Mouse (Mus musculus): ENCODE data around the gene Zc3h12d. TPM values are rescaled to one million over a fixed set of nuclear protein-coding genes. Genes with fewer than 3 reads are reported as not detected.

Zc3h12d gene
- polyA plus RNA-seq, 1 experiment from 2014 or later = 0.16 TPM

- Histone ChIP-seq H3K4me1 (ENCODE audit: insufficient read depth, low read length) (no peaks in the 10 kb centered on the region), H3K4me3 (ENCODE audit: low read length) (no peak overlapping the region), H3K4me2 (replicated peaks; ENCODE audit: low read depth, low read length) (no peak overlapping the region), H3K36me3 (ENCODE audit: insufficient read depth, low read length) (peaks cover 33% of the 10 kb centered on the region), H3K27me3 (ENCODE audit: insufficient read depth, low read length) (no peaks in the 10 kb centered on the region), H3K9me3 (ENCODE audit: low read length) (no peaks in the 10 kb centered on the region), H3K9ac (replicated peaks; ENCODE audit: low read length) (no peak overlapping the region), H3K27ac (ENCODE audit: low read length) (no peak overlapping the region)
- WGBS = 88% methylated on average over 4 of the region's 4 CpGs
- no peak for ATAC-seq (ENCODE audit: low FRiP score, low TSS enrichment)
Measured at GRCm38 (mm10) chr10:7819156-7819555, 13.1 kb upstream of the Zc3h12d start.

GRCm38 (mm10) chr10:7819603-7820002, 12.7 kb upstream of the Zc3h12d start:
- Histone ChIP-seq H3K4me2 (replicated peaks; ENCODE audit: low read depth, low read length) (no peak overlapping the region), H3K9ac (replicated peaks; ENCODE audit: low read length) (no peak overlapping the region), H3K27me3 (ENCODE audit: insufficient read depth, low read length) (no peaks in the 10 kb centered on the region), H3K4me1 (ENCODE audit: insufficient read depth, low read length) (no peaks in the 10 kb centered on the region), H3K36me3 (ENCODE audit: insufficient read depth, low read length) (peaks cover 29% of the 10 kb centered on the region), H3K27ac (ENCODE audit: low read length) (no peak overlapping the region), H3K9me3 (ENCODE audit: low read length) (no peaks in the 10 kb centered on the region), H3K4me3 (ENCODE audit: low read length) (no peak overlapping the region)
- ATAC-seq (ENCODE audit: low FRiP score, low TSS enrichment) = no peak
- WGBS = 86% methylated on average over 4 of the region's 4 CpGs

GRCm38 (mm10) chr10:7820171-7820570, 12.1 kb upstream of the Zc3h12d start:
- H3K36me3 ChIP-seq (ENCODE audit: insufficient read depth, low read length) = peaks cover 29% of the 10 kb centered on the region

GRCm38 (mm10) chr10:7821981-7822380, 10.3 kb upstream of the Zc3h12d start:
- Histone ChIP-seq H3K36me3 (ENCODE audit: insufficient read depth, low read length) (peaks cover 31% of the 10 kb centered on the region), H3K9ac (replicated peaks; ENCODE audit: low read length) (no peak overlapping the region), H3K4me1 (ENCODE audit: insufficient read depth, low read length) (no peaks in the 10 kb centered on the region), H3K27me3 (ENCODE audit: insufficient read depth, low read length) (no peaks in the 10 kb centered on the region), H3K27ac (ENCODE audit: low read length) (no peak overlapping the region), H3K4me2 (replicated peaks; ENCODE audit: low read depth, low read length) (no peak overlapping the region), H3K4me3 (ENCODE audit: low read length) (no peak overlapping the region), H3K9me3 (ENCODE audit: low read length) (no peaks in the 10 kb centered on the region)
- ATAC-seq (ENCODE audit: low FRiP score, low TSS enrichment) = no peak
- 94% methylated on average over 12 of the region's 12 CpGs for WGBS

More at GRCm38 (mm10) chr10:7820171-7820570, 12.1 kb upstream of the Zc3h12d start:
- Histone ChIP-seq H3K9ac (replicated peaks; ENCODE audit: low read length) (no peak overlapping the region), H3K4me2 (replicated peaks; ENCODE audit: low read depth, low read length) (no peak overlapping the region), H3K27ac (ENCODE audit: low read length) (no peak overlapping the region), H3K9me3 (ENCODE audit: low read length) (no peaks in the 10 kb centered on the region), H3K4me1 (ENCODE audit: insufficient read depth, low read length) (no peaks in the 10 kb centered on the region), H3K4me3 (ENCODE audit: low read length) (no peak overlapping the region), H3K27me3 (ENCODE audit: insufficient read depth, low read length) (no peaks in the 10 kb centered on the region)
- no peak for ATAC-seq (ENCODE audit: low FRiP score, low TSS enrichment)
- WGBS = 94% methylated on average over 5 of the region's 5 CpGs

- no peak overlapping the region for H3K4me2 ChIP-seq (replicated peaks; ENCODE audit: low read depth, low read length)
- H3K27ac ChIP-seq (ENCODE audit: low read length) = no peak overlapping the region
- no peaks in the 10 kb centered on the region for H3K9me3 ChIP-seq (ENCODE audit: low read length)
- no peaks in the 10 kb centered on the region for H3K27me3 ChIP-seq (ENCODE audit: insufficient read depth, low read length)
- no peak overlapping the region for H3K4me3 ChIP-seq (ENCODE audit: low read length)
- H3K36me3 ChIP-seq (ENCODE audit: insufficient read depth, low read length) = peaks cover 27% of the 10 kb centered on the region
- ATAC-seq (ENCODE audit: low FRiP score, low TSS enrichment) = no peak
- H3K4me1 ChIP-seq (ENCODE audit: insufficient read depth, low read length) = no peaks in the 10 kb centered on the region
- no peak overlapping the region for H3K9ac ChIP-seq (replicated peaks; ENCODE audit: low read length)
- WGBS = 72% methylated on average over 9 of the region's 9 CpGs
Measured at GRCm38 (mm10) chr10:7824663-7825280, 7.5 kb upstream of the Zc3h12d start.

GRCm38 (mm10) chr10:7825281-7825665, 7.0 kb upstream of the Zc3h12d start:
- Histone ChIP-seq H3K4me1 (ENCODE audit: insufficient read depth, low read length) (no peaks in the 10 kb centered on the region), H3K9ac (replicated peaks; ENCODE audit: low read length) (no peak overlapping the region), H3K27me3 (ENCODE audit: insufficient read depth, low read length) (no peaks in the 10 kb centered on the region), H3K27ac (ENCODE audit: low read length) (no peak overlapping the region), H3K4me2 (replicated peaks; ENCODE audit: low read depth, low read length) (no peak overlapping the region), H3K36me3 (ENCODE audit: insufficient read depth, low read length) (peaks cover 24% of the 10 kb centered on the region), H3K9me3 (ENCODE audit: low read length) (no peaks in the 10 kb centered on the region), H3K4me3 (ENCODE audit: low read length) (no peak overlapping the region)
- ATAC-seq (ENCODE audit: low FRiP score, low TSS enrichment) = no peak
- 91% methylated on average over 4 of the region's 4 CpGs for WGBS

DNA sequence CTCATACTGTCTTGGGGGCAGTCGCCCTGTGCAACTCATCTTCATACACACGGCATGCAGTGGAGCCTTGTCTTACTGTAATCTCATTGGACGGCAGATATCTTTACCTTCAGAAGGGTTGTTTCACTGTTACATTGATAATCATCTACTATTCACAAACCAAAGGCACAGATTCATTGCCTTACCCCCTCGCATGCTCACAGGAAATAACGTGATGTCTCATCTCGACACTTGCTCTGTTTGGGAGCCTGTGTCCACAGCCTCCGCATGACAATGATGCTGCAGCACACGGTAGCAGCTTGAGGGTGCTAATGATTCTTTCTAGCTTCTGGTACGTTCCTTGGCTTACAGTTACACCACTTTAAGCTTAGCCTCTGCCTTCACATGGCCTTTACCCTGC, 6.2 kb upstream of the Zc3h12d start:
- no peak overlapping the region for H3K4me3 ChIP-seq (ENCODE audit: low read length)
- no peaks in the 10 kb centered on the region for H3K27me3 ChIP-seq (ENCODE audit: insufficient read depth, low read length)
- H3K4me2 ChIP-seq (replicated peaks; ENCODE audit: low read depth, low read length) = no peak overlapping the region
- no peak overlapping the region for H3K27ac ChIP-seq (ENCODE audit: low read length)
- H3K4me1 ChIP-seq (ENCODE audit: insufficient read depth, low read length) = no peaks in the 10 kb centered on the region
- H3K9ac ChIP-seq (replicated peaks; ENCODE audit: low read length) = no peak overlapping the region
- H3K9me3 ChIP-seq (ENCODE audit: low read length) = no peaks in the 10 kb centered on the region
- 93% methylated on average over 9 of the region's 9 CpGs for WGBS
- ATAC-seq (ENCODE audit: low FRiP score, low TSS enrichment) = no peak
- peaks cover 20% of the 10 kb centered on the region for H3K36me3 ChIP-seq (ENCODE audit: insufficient read depth, low read length)

GRCm38 (mm10) chr10:7833377-7834165, 1.3 kb downstream of the Zc3h12d start:
- ATAC-seq (ENCODE audit: low FRiP score, low TSS enrichment) = no peak
- H3K9ac ChIP-seq (replicated peaks; ENCODE audit: low read length) = no peak overlapping the region
- peaks cover 11% of the 10 kb centered on the region for H3K4me1 ChIP-seq (ENCODE audit: insufficient read depth, low read length)
- H3K9me3 ChIP-seq (ENCODE audit: low read length) = no peaks in the 10 kb centered on the region
- no peak overlapping the region for H3K4me3 ChIP-seq (ENCODE audit: low read length)
- no peak overlapping the region for H3K27ac ChIP-seq (ENCODE audit: low read length)
- 87% methylated on average over 9 of the region's 9 CpGs for WGBS
- H3K36me3 ChIP-seq (ENCODE audit: insufficient read depth, low read length) = no peaks in the 10 kb centered on the region
- H3K27me3 ChIP-seq (ENCODE audit: insufficient read depth, low read length) = no peaks in the 10 kb centered on the region
- no peak overlapping the region for H3K4me2 ChIP-seq (replicated peaks; ENCODE audit: low read depth, low read length)

GRCm38 (mm10) chr10:7834671-7835225, 2.5 kb downstream of the Zc3h12d start:
- Histone ChIP-seq H3K36me3 (ENCODE audit: insufficient read depth, low read length) (no peaks in the 10 kb centered on the region), H3K9me3 (ENCODE audit: low read length) (no peaks in the 10 kb centered on the region), H3K4me1 (ENCODE audit: insufficient read depth, low read length) (peaks cover 11% of the 10 kb centered on the region), H3K9ac (replicated peaks; ENCODE audit: low read length) (no peak overlapping the region), H3K27me3 (ENCODE audit: insufficient read depth, low read length) (no peaks in the 10 kb centered on the region), H3K4me3 (ENCODE audit: low read length) (no peak overlapping the region), H3K4me2 (replicated peaks; ENCODE audit: low read depth, low read length) (no peak overlapping the region), H3K27ac (ENCODE audit: low read length) (no peak overlapping the region)
- 68% methylated on average over 10 of the region's 10 CpGs for WGBS
- no peak for ATAC-seq (ENCODE audit: low FRiP score, low TSS enrichment)

GRCm38 (mm10) chr10:7836902-7837301, 4.6 kb downstream of the Zc3h12d start:
- Histone ChIP-seq H3K9me3 (ENCODE audit: low read length) (no peaks in the 10 kb centered on the region), H3K4me1 (ENCODE audit: insufficient read depth, low read length) (peaks cover 8% of the 10 kb centered on the region), H3K27ac (ENCODE audit: low read length) (no peak overlapping the region), H3K4me2 (replicated peaks; ENCODE audit: low read depth, low read length) (no peak overlapping the region), H3K36me3 (ENCODE audit: insufficient read depth, low read length) (no peaks in the 10 kb centered on the region), H3K27me3 (ENCODE audit: insufficient read depth, low read length) (no peaks in the 10 kb centered on the region), H3K4me3 (ENCODE audit: low read length) (no peak overlapping the region), H3K9ac (replicated peaks; ENCODE audit: low read length) (no peak overlapping the region)
- 63% methylated on average over 2 of the region's 2 CpGs for WGBS
- no peak for ATAC-seq (ENCODE audit: low FRiP score, low TSS enrichment)

All from kidney, embryonic 16.5 days (tissue).